Mouse (Mus musculus): Measurements from ENCODE around the gene Ccdc148. TPM values are rescaled to one million over a fixed set of nuclear protein-coding genes. Genes with fewer than 3 reads are reported as not detected.

Ccdc148 gene
- 0.51 and 0.62 TPM in 2 replicates for polyA plus RNA-seq (2014; fragmentation: Nextera tagmentation; extraction: Ambion mirVana)

DNA sequence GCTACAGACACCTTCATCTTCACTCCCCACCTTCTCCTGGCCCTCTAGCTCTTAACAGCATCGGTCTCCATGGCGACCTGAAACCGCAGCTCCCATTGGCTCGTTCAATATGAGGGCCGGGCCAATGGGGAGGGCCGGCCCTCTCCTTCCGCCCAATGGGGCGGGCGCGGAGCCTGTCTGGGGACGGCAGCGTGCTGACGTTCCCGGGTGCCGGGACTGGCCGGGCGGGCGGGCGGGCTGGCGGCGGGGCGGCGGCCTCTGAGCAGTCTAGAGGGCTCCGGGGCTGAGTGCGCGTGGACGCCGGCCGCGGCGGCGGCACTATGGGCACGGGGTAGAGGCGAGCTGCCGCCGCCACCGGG, at the start of gene Ccdc148, which contains the start of gene Pkp4:
TSS of gene Ccdc148 (minus strand) at position 79 of the 359 bp plus-strand sequence.
TSS of gene Pkp4 (plus strand) at position 246 of the 359 bp plus-strand sequence.
- peak within 1 kb of the TSS; percentile 81 for H3K9ac ChIP-seq (ENCODE audit: low read length)
- H3K4me1 ChIP-seq (replicated peaks; ENCODE audit: control insufficient read depth, insufficient read depth, low read length): peaks cover 16% of the 10 kb centered on the region
- DNase-seq (ENCODE audit: low spot score) (peak; percentile 89), ATAC-seq (replicated peaks; ENCODE audit: low FRiP score, low TSS enrichment, low read depth) (peak; percentile 98)
- no peaks in the 10 kb centered on the region for H3K36me3 ChIP-seq (ENCODE audit: control insufficient read depth, insufficient read depth, low read length)
- under 1% methylated on average over 37 of the region's 37 CpGs for WGBS
- H3K4me3 ChIP-seq (ENCODE audit: low read depth, low read length): peak within 1 kb of the TSS; percentile 90
- peak within 1 kb of the TSS; percentile 84 for H3K27ac ChIP-seq (ENCODE audit: low read depth)
- H3K27me3 ChIP-seq (replicated peaks; ENCODE audit: control insufficient read depth, insufficient read depth, low read length): no peaks in the 10 kb centered on the region
- no peaks in the 10 kb centered on the region for H3K9me3 ChIP-seq (ENCODE audit: control insufficient read depth, low read length)
- H3K4me2 ChIP-seq (ENCODE audit: low read length): peak within 1 kb of the TSS; percentile 84

DNA sequence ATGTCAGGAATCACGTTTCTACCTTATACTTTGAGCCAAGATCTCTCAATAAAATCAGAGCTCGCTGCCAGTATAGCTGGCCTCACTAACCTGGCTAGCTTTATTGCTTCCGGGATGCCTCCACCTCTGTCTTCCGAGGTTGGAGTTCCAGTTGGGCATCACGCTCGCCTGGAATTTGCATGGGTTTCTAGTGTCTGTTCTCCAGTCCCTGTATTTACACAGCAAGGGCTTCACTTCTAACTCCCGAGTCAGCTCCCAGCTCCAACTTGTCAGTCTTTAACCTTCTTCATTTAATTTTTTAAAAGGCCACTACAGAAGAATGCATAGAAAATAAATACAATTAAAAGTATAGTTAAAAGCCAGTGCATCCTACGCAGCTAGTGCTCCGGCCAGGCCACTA, 47.8 kb upstream of the Ccdc148 start:
- 74% methylated on average over 9 of the region's 9 CpGs for WGBS
- Histone ChIP-seq H3K36me3 (ENCODE audit: control insufficient read depth, insufficient read depth, low read length) (no peaks in the 10 kb centered on the region), H3K9me3 (ENCODE audit: control insufficient read depth, low read length) (no peaks in the 10 kb centered on the region), H3K27ac (ENCODE audit: low read depth) (no peak overlapping the region), H3K4me2 (ENCODE audit: low read length) (no peak overlapping the region), H3K4me1 (replicated peaks; ENCODE audit: control insufficient read depth, insufficient read depth, low read length) (peaks cover 6% of the 10 kb centered on the region; the same call in 1 of the 2 replicates), H3K4me3 (ENCODE audit: low read depth, low read length) (no peak overlapping the region), H3K9ac (ENCODE audit: low read length) (no peak overlapping the region), H3K27me3 (replicated peaks; ENCODE audit: control insufficient read depth, insufficient read depth, low read length) (no peaks in the 10 kb centered on the region)
- peak; percentile 7 for DNase-seq (ENCODE audit: low spot score)
- ATAC-seq (replicated peaks; ENCODE audit: low FRiP score, low TSS enrichment, low read depth): no peak

DNA sequence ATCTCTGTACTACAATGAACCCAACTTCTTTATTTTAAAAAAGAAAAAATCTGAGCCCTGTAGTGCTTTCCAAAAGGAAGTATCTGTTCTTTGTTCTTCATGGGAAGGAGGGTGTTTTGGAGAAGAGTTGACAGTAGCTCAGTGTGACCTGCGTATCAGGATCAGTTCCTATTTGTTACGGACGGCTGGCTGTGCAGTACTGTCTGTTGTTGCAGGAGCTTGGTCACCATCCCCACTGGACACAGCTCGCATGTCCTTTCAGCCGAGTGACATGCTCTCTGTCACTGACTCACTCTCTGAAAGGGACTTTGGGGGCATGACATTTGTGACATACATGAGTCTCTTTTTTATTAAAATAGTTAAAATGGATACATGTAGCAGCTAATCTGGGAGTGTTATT, 47.2 kb upstream of the Ccdc148 start:
- peaks cover 6% of the 10 kb centered on the region; the same call in 1 of the 2 replicates for H3K4me1 ChIP-seq (replicated peaks; ENCODE audit: control insufficient read depth, insufficient read depth, low read length)
- ATAC-seq (replicated peaks; ENCODE audit: low FRiP score, low TSS enrichment, low read depth) (no peak), DNase-seq (ENCODE audit: low spot score) (peak; percentile 38)
- H3K4me2 ChIP-seq (ENCODE audit: low read length): no peak overlapping the region
- H3K27ac ChIP-seq (ENCODE audit: low read depth): no peak overlapping the region
- 71% methylated on average over 5 of the region's 5 CpGs for WGBS
- H3K4me3 ChIP-seq (ENCODE audit: low read depth, low read length): no peak overlapping the region
- no peaks in the 10 kb centered on the region for H3K9me3 ChIP-seq (ENCODE audit: control insufficient read depth, low read length)
- no peak overlapping the region for H3K9ac ChIP-seq (ENCODE audit: low read length)
- no peaks in the 10 kb centered on the region for H3K27me3 ChIP-seq (replicated peaks; ENCODE audit: control insufficient read depth, insufficient read depth, low read length)
- no peaks in the 10 kb centered on the region for H3K36me3 ChIP-seq (ENCODE audit: control insufficient read depth, insufficient read depth, low read length)

GRCm38 (mm10) chr2:59207240-59207639, 46.8 kb upstream of the Ccdc148 start:
- DNase-seq (ENCODE audit: low spot score) (peak; percentile 46), ATAC-seq (replicated peaks; ENCODE audit: low FRiP score, low TSS enrichment, low read depth) (no peak)
- peaks cover 6% of the 10 kb centered on the region; the same call in 1 of the 2 replicates for H3K4me1 ChIP-seq (replicated peaks; ENCODE audit: control insufficient read depth, insufficient read depth, low read length)
- H3K27me3 ChIP-seq (replicated peaks; ENCODE audit: control insufficient read depth, insufficient read depth, low read length): no peaks in the 10 kb centered on the region
- H3K36me3 ChIP-seq (ENCODE audit: control insufficient read depth, insufficient read depth, low read length): no peaks in the 10 kb centered on the region
- 69% methylated on average over 4 of the region's 4 CpGs for WGBS
- H3K27ac ChIP-seq (ENCODE audit: low read depth): no peak overlapping the region
- H3K4me2 ChIP-seq (ENCODE audit: low read length): no peak overlapping the region
- no peak overlapping the region for H3K4me3 ChIP-seq (ENCODE audit: low read depth, low read length)
- H3K9me3 ChIP-seq (ENCODE audit: control insufficient read depth, low read length): no peaks in the 10 kb centered on the region
- no peak overlapping the region for H3K9ac ChIP-seq (ENCODE audit: low read length)

GRCm38 (mm10) chr2:59206190-59206589, 45.7 kb upstream of the Ccdc148 start:
- Histone ChIP-seq H3K4me2 (ENCODE audit: low read length) (no peak overlapping the region), H3K36me3 (ENCODE audit: control insufficient read depth, insufficient read depth, low read length) (no peaks in the 10 kb centered on the region), H3K9me3 (ENCODE audit: control insufficient read depth, low read length) (no peaks in the 10 kb centered on the region), H3K27ac (ENCODE audit: low read depth) (no peak overlapping the region), H3K27me3 (replicated peaks; ENCODE audit: control insufficient read depth, insufficient read depth, low read length) (no peaks in the 10 kb centered on the region), H3K4me3 (ENCODE audit: low read depth, low read length) (no peak overlapping the region), H3K9ac (ENCODE audit: low read length) (no peak overlapping the region), H3K4me1 (replicated peaks; ENCODE audit: control insufficient read depth, insufficient read depth, low read length) (peaks cover 6% of the 10 kb centered on the region; the same call in 1 of the 2 replicates)
- WGBS: 78% methylated on average over 2 of the region's 2 CpGs
- DNase-seq (ENCODE audit: low spot score): peak; percentile 24
- no peak for ATAC-seq (replicated peaks; ENCODE audit: low FRiP score, low TSS enrichment, low read depth)

GRCm38 (mm10) chr2:59205092-59205491, 44.6 kb upstream of the Ccdc148 start:
- DNase-seq (ENCODE audit: low spot score) (no peak), ATAC-seq (replicated peaks; ENCODE audit: low FRiP score, low TSS enrichment, low read depth) (no peak)
- Histone ChIP-seq H3K36me3 (ENCODE audit: control insufficient read depth, insufficient read depth, low read length) (no peaks in the 10 kb centered on the region), H3K4me1 (replicated peaks; ENCODE audit: control insufficient read depth, insufficient read depth, low read length) (peaks cover 6% of the 10 kb centered on the region; the same call in 1 of the 2 replicates), H3K4me3 (ENCODE audit: low read depth, low read length) (no peak overlapping the region), H3K4me2 (ENCODE audit: low read length) (no peak overlapping the region), H3K27ac (ENCODE audit: low read depth) (no peak overlapping the region), H3K27me3 (replicated peaks; ENCODE audit: control insufficient read depth, insufficient read depth, low read length) (no peaks in the 10 kb centered on the region), H3K9me3 (ENCODE audit: control insufficient read depth, low read length) (no peaks in the 10 kb centered on the region), H3K9ac (ENCODE audit: low read length) (no peak overlapping the region)
- WGBS: 95% methylated on average over 9 of the region's 9 CpGs

DNA sequence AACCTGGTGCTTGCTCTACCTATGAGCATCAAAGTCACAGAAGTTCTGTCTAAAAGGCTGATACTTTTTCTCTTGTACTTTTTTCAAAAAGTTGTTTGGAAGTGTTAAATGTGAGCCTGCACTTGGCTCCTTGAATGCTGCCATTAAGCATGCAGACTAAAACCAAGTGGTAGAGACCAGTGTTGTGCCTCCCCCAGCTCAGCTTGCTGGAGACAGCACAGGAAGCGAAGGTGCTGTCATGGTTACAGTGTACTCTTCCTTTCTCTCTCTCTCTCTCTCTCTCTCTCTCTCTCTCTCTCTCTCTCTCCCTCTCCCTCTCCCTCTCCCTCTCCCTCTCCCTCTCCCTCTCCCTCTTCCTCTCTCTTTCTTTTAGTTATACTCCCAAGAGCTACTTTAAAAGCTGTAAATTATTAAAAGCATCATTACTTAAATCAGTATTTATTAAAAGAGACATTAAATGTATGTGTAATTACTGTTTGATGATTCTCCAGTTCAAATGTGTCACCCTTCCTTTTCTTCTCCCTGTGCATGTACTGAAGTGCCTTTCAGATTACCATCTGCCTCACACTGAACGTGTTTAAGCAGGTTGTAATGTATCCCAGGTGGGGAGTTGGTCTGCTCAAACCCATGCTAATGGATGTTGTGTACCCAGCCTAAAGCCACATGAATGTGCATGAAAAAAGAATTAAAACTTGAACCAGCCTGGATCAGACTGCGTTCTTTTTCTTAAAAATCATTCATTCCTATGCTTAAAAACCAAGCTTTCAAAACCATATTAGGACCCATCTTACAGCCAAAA, 43.3 kb upstream of the Ccdc148 start:
- ATAC-seq (replicated peaks; ENCODE audit: low FRiP score, low TSS enrichment, low read depth) (no peak), DNase-seq (ENCODE audit: low spot score) (no peak)
- Histone ChIP-seq H3K4me3 (ENCODE audit: low read depth, low read length) (no peak overlapping the region), H3K27me3 (replicated peaks; ENCODE audit: control insufficient read depth, insufficient read depth, low read length) (no peaks in the 10 kb centered on the region), H3K4me1 (replicated peaks; ENCODE audit: control insufficient read depth, insufficient read depth, low read length) (peaks cover 6% of the 10 kb centered on the region; the same call in 1 of the 2 replicates), H3K27ac (ENCODE audit: low read depth) (no peak overlapping the region), H3K9me3 (ENCODE audit: control insufficient read depth, low read length) (no peaks in the 10 kb centered on the region), H3K36me3 (ENCODE audit: control insufficient read depth, insufficient read depth, low read length) (no peaks in the 10 kb centered on the region), H3K4me2 (ENCODE audit: low read length) (no peak overlapping the region), H3K9ac (ENCODE audit: low read length) (no peak overlapping the region)
- 52% methylated on average over 3 of the region's 3 CpGs for WGBS

- Histone ChIP-seq H3K9ac (ENCODE audit: low read length) (no peak overlapping the region), H3K27me3 (replicated peaks; ENCODE audit: control insufficient read depth, insufficient read depth, low read length) (no peaks in the 10 kb centered on the region), H3K27ac (ENCODE audit: low read depth) (no peak overlapping the region), H3K36me3 (ENCODE audit: control insufficient read depth, insufficient read depth, low read length) (no peaks in the 10 kb centered on the region), H3K4me2 (ENCODE audit: low read length) (no peak overlapping the region), H3K4me3 (ENCODE audit: low read depth, low read length) (no peak overlapping the region), H3K4me1 (replicated peaks; ENCODE audit: control insufficient read depth, insufficient read depth, low read length) (peaks cover 6% of the 10 kb centered on the region; the same call in 1 of the 2 replicates), H3K9me3 (ENCODE audit: control insufficient read depth, low read length) (no peaks in the 10 kb centered on the region)
- no peak for DNase-seq (ENCODE audit: low spot score)
- no peak for ATAC-seq (replicated peaks; ENCODE audit: low FRiP score, low TSS enrichment, low read depth)
- WGBS: 64% methylated on average over 5 of the region's 5 CpGs
Measured at GRCm38 (mm10) chr2:59202930-59203329, 42.4 kb upstream of the Ccdc148 start.

DNA sequence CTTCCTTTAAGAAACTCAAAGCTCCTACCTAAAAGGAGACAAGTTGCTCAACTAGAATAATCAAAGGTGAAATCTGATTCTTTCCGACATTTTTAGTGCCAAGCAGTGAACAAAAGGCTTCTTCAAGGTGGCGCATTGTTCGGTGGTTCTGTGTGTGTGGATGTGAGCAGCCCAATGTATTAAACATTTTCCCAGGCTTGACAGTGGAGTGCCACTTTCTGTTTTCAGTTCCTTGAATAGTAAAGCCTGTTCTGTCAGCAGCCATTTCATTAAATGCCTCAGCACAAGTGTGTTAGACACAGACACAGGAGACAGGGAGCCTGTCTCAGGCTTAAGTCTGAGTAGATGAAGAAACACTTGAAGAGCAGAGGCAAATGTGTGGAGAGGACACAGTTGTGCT, 40.0 kb upstream of the Ccdc148 start:
- Histone ChIP-seq H3K9me3 (ENCODE audit: control insufficient read depth, low read length) (no peaks in the 10 kb centered on the region), H3K4me3 (ENCODE audit: low read depth, low read length) (no peak overlapping the region), H3K27ac (ENCODE audit: low read depth) (no peak overlapping the region), H3K36me3 (ENCODE audit: control insufficient read depth, insufficient read depth, low read length) (no peaks in the 10 kb centered on the region), H3K4me2 (ENCODE audit: low read length) (no peak overlapping the region), H3K9ac (ENCODE audit: low read length) (no peak overlapping the region), H3K27me3 (replicated peaks; ENCODE audit: control insufficient read depth, insufficient read depth, low read length) (no peaks in the 10 kb centered on the region), H3K4me1 (replicated peaks; ENCODE audit: control insufficient read depth, insufficient read depth, low read length) (peaks cover 4% of the 10 kb centered on the region; the same call in 1 of the 2 replicates)
- WGBS: 83% methylated on average over 3 of the region's 3 CpGs
- peak; percentile 41 for DNase-seq (ENCODE audit: low spot score)
- no peak for ATAC-seq (replicated peaks; ENCODE audit: low FRiP score, low TSS enrichment, low read depth)
